Mouse (Mus musculus): ENCODE results near the gene Gm49486. TPM values are rescaled to one million over a fixed set of nuclear protein-coding genes. Genes with fewer than 3 reads are reported as not detected.
A peak's percentile ranks its signal among the peaks of the same experiment; 100 is the strongest.

Gene Gm49486
- polyA plus RNA-seq, 1 experiment from 2014 or later, result 1.2 TPM

GRCm38 (mm10) chr15:79261095-79261725 lies 32.0 kb downstream of the Gm49486 start:
- H3K9me3 ChIP-seq, result no peaks in the 10 kb centered on the region
- H3K9ac ChIP-seq, result peak overlapping the region; percentile 58
- 1% methylated on average over 56 of the region's 62 CpGs for WGBS
- H3K4me2 ChIP-seq, result peak overlapping the region; percentile 100
- H3K27ac ChIP-seq, result peak overlapping the region; percentile 57
- peak; percentile 57 for ATAC-seq (ENCODE audit: insufficient number of reproducible peaks, low FRiP score, low TSS enrichment, low read depth)
- no peaks in the 10 kb centered on the region for H3K36me3 ChIP-seq
- peaks cover 28% of the 10 kb centered on the region for H3K4me1 ChIP-seq
- peaks cover 35% of the 10 kb centered on the region for H3K27me3 ChIP-seq
- peak overlapping the region; percentile 63 for H3K4me3 ChIP-seq

- no peaks in the 10 kb centered on the region for H3K36me3 ChIP-seq
- no peaks in the 10 kb centered on the region for H3K9me3 ChIP-seq
- peak overlapping the region; percentile 58 for H3K9ac ChIP-seq
- H3K4me3 ChIP-seq, result peak overlapping the region; percentile 63
- H3K27me3 ChIP-seq, result peaks cover 35% of the 10 kb centered on the region
- WGBS, result 0% methylated on average over 15 of the region's 28 CpGs
- H3K4me2 ChIP-seq, result peak overlapping the region; percentile 100
- peak overlapping the region; percentile 57 for H3K27ac ChIP-seq
- peaks cover 28% of the 10 kb centered on the region for H3K4me1 ChIP-seq
- ATAC-seq (ENCODE audit: insufficient number of reproducible peaks, low FRiP score, low TSS enrichment, low read depth), result no peak; the same call in 1 of the 2 replicates
Observed at GRCm38 (mm10) chr15:79261757-79262156, 32.6 kb downstream of the Gm49486 start.

GRCm38 (mm10) chr15:79262375-79262774 lies 33.2 kb downstream of the Gm49486 start:
- H3K27me3 ChIP-seq, result peaks cover 35% of the 10 kb centered on the region
- WGBS, result 21% methylated on average over 13 of the region's 13 CpGs
- H3K9me3 ChIP-seq, result no peaks in the 10 kb centered on the region
- H3K4me2 ChIP-seq, result peak overlapping the region; percentile 100
- no peak overlapping the region for H3K9ac ChIP-seq
- no peak overlapping the region for H3K27ac ChIP-seq
- peak overlapping the region; percentile 63; the same call in 1 of the 2 replicates for H3K4me3 ChIP-seq
- no peaks in the 10 kb centered on the region for H3K36me3 ChIP-seq
- ATAC-seq (ENCODE audit: insufficient number of reproducible peaks, low FRiP score, low TSS enrichment, low read depth), result no peak
- peaks cover 28% of the 10 kb centered on the region for H3K4me1 ChIP-seq

- Histone ChIP-seq H3K4me1 (peaks cover 28% of the 10 kb centered on the region), H3K27ac (no peak overlapping the region), H3K4me3 (no peak overlapping the region), H3K9ac (no peak overlapping the region), H3K9me3 (no peaks in the 10 kb centered on the region), H3K36me3 (no peaks in the 10 kb centered on the region), H3K4me2 (no peak overlapping the region), H3K27me3 (peaks cover 35% of the 10 kb centered on the region)
- WGBS, result 90% methylated on average over 3 of the region's 3 CpGs
- no peak for ATAC-seq (ENCODE audit: insufficient number of reproducible peaks, low FRiP score, low TSS enrichment, low read depth)
Observed at GRCm38 (mm10) chr15:79262786-79263309, 33.7 kb downstream of the Gm49486 start.

GRCm38 (mm10) chr15:79263726-79264125 lies 34.5 kb downstream of the Gm49486 start:
- Histone ChIP-seq H3K4me2 (no peak overlapping the region), H3K27me3 (peaks cover 30% of the 10 kb centered on the region), H3K9ac (no peak overlapping the region), H3K36me3 (no peaks in the 10 kb centered on the region), H3K27ac (no peak overlapping the region), H3K9me3 (no peaks in the 10 kb centered on the region), H3K4me1 (peaks cover 24% of the 10 kb centered on the region), H3K4me3 (no peak overlapping the region)
- no peak for ATAC-seq (ENCODE audit: insufficient number of reproducible peaks, low FRiP score, low TSS enrichment, low read depth)
- WGBS, result 94% methylated on average over 6 of the region's 6 CpGs

- Histone ChIP-seq H3K9ac (no peak overlapping the region), H3K9me3 (no peaks in the 10 kb centered on the region), H3K27me3 (peaks cover 28% of the 10 kb centered on the region), H3K4me3 (no peak overlapping the region), H3K36me3 (no peaks in the 10 kb centered on the region), H3K4me2 (no peak overlapping the region), H3K27ac (no peak overlapping the region), H3K4me1 (peaks cover 24% of the 10 kb centered on the region)
- ATAC-seq (ENCODE audit: insufficient number of reproducible peaks, low FRiP score, low TSS enrichment, low read depth), result no peak
- 69% methylated on average over 4 of the region's 4 CpGs for WGBS
Observed at GRCm38 (mm10) chr15:79265384-79265783, 36.2 kb downstream of the Gm49486 start.

GRCm38 (mm10) chr15:79268521-79268920 lies 39.3 kb downstream of the Gm49486 start:
- WGBS, result 26% methylated on average over 1 of the region's 1 CpGs
- Histone ChIP-seq H3K9ac (no peak overlapping the region), H3K27ac (no peak overlapping the region), H3K9me3 (no peaks in the 10 kb centered on the region), H3K4me1 (peaks cover 11% of the 10 kb centered on the region), H3K27me3 (peaks cover 19% of the 10 kb centered on the region), H3K4me2 (no peak overlapping the region), H3K36me3 (no peaks in the 10 kb centered on the region), H3K4me3 (no peak overlapping the region)
- no peak for ATAC-seq (ENCODE audit: insufficient number of reproducible peaks, low FRiP score, low TSS enrichment, low read depth)

GRCm38 (mm10) chr15:79270317-79271123 lies 41.3 kb downstream of the Gm49486 start:
- 1% methylated on average over 33 of the region's 33 CpGs for WGBS
- peak overlapping the region; percentile 63 for H3K4me2 ChIP-seq
- peaks cover 19% of the 10 kb centered on the region for H3K27me3 ChIP-seq
- H3K36me3 ChIP-seq, result no peaks in the 10 kb centered on the region
- peaks cover 11% of the 10 kb centered on the region for H3K4me1 ChIP-seq
- H3K27ac ChIP-seq, result no peak overlapping the region
- no peak; the same call in 1 of the 2 replicates for ATAC-seq (ENCODE audit: insufficient number of reproducible peaks, low FRiP score, low TSS enrichment, low read depth)
- H3K9me3 ChIP-seq, result no peaks in the 10 kb centered on the region
- H3K9ac ChIP-seq, result no peak overlapping the region
- peak overlapping the region; percentile 33 for H3K4me3 ChIP-seq

- Histone ChIP-seq H3K36me3 (no peaks in the 10 kb centered on the region), H3K9ac (no peak overlapping the region), H3K27me3 (peaks cover 19% of the 10 kb centered on the region), H3K4me2 (peak overlapping the region; percentile 63), H3K27ac (no peak overlapping the region), H3K9me3 (no peaks in the 10 kb centered on the region), H3K4me1 (peaks cover 11% of the 10 kb centered on the region), H3K4me3 (peak overlapping the region; percentile 33; the same call in 1 of the 2 replicates)
- no peak for ATAC-seq (ENCODE audit: insufficient number of reproducible peaks, low FRiP score, low TSS enrichment, low read depth)
- WGBS, result 13% methylated on average over 17 of the region's 17 CpGs
Observed at GRCm38 (mm10) chr15:79271124-79271746, 42.0 kb downstream of the Gm49486 start.

- Histone ChIP-seq H3K36me3 (no peaks in the 10 kb centered on the region), H3K4me1 (peaks cover 11% of the 10 kb centered on the region), H3K4me3 (no peak overlapping the region), H3K27me3 (peaks cover 19% of the 10 kb centered on the region), H3K9ac (no peak overlapping the region), H3K4me2 (no peak overlapping the region), H3K9me3 (no peaks in the 10 kb centered on the region), H3K27ac (no peak overlapping the region)
- no peak for ATAC-seq (ENCODE audit: insufficient number of reproducible peaks, low FRiP score, low TSS enrichment, low read depth)
- WGBS, result 67% methylated on average over 10 of the region's 10 CpGs
Observed at GRCm38 (mm10) chr15:79273020-79273419, 43.8 kb downstream of the Gm49486 start.

GRCm38 (mm10) chr15:79277728-79278127 lies 48.5 kb downstream of the Gm49486 start:
- Histone ChIP-seq H3K4me3 (no peak overlapping the region), H3K27ac (no peak overlapping the region), H3K4me2 (no peak overlapping the region), H3K4me1 (peaks cover 9% of the 10 kb centered on the region; the same call in 1 of the 2 replicates), H3K9ac (no peak overlapping the region), H3K9me3 (no peaks in the 10 kb centered on the region), H3K27me3 (no peaks in the 10 kb centered on the region), H3K36me3 (no peaks in the 10 kb centered on the region)
- ATAC-seq (ENCODE audit: insufficient number of reproducible peaks, low FRiP score, low TSS enrichment, low read depth), result no peak
- WGBS, result 55% methylated on average over 10 of the region's 10 CpGs

Measured in limb, embryonic 15.5 days (tissue).